Mouse (Mus musculus) small intestine, adult 2 months (tissue): ENCODE data around the gene Hist1h2bg.
"Not testable (repeated sequence)": the region's sequence is repeated elsewhere in the genome, so short reads cannot be mapped to it uniquely, and the experiment has no call there.

Source experiments
- CTCF ChIP-seq: fragments of 200-500 bp; IDR thresholded peaks from 2 replicates; pipeline ENCODE4 v1.5.1; 2012; ENCODE audit warnings: low read depth, mild to moderate bottlenecking, control low read depth, inconsistent platforms, low read length, moderate library complexity, mixed read lengths; ENCODE audit not compliant: insufficient replicate concordance, insufficient read length; ENCODE audit errors: extremely low read depth
- POLR2A ChIP-seq: fragments of 200-500 bp; IDR thresholded peaks from 2 replicates; pipeline ENCODE4 v1.6.1; 2012; ENCODE audit warnings: low read depth, mild to moderate bottlenecking, control low read depth, inconsistent platforms, low read length, moderate library complexity

DNA sequence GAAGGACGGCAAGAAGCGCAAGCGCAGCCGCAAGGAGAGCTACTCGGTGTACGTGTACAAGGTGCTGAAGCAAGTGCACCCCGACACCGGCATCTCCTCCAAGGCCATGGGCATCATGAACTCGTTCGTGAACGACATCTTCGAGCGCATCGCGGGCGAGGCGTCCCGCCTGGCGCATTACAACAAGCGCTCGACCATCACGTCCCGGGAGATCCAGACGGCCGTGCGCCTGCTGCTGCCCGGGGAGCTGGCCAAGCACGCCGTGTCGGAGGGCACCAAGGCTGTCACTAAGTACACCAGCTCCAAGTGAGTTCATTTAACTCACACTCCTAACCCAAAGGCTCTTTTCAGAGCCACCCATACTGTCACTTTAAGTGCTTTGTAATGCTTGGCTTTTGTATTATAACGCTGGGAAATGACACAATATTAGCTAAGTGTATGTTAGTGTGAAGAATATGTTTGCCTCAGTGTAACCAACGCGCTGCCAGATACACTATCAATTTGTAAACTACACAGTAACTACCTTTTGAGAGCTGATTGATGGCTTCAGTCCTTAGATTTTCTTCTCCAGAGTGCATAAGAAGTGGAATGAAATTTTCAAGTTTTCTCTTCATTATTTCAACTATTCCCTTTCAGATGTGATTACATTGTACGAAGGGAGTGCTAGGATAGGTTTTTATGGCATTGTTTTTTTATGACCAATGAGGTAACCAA lies 465 bp downstream of the Hist1h2bg start:
- not testable (repeated sequence) for TF ChIP-seq CTCF, POLR2A
